Mouse (Mus musculus): ENCODE results near the gene Efcab11. TPM values are rescaled to one million over a fixed set of nuclear protein-coding genes. Genes with fewer than 3 reads are reported as not detected.

The Efcab11 gene
- polyA plus RNA-seq, 1 experiment from 2014 or later = 8.8 TPM

DNA sequence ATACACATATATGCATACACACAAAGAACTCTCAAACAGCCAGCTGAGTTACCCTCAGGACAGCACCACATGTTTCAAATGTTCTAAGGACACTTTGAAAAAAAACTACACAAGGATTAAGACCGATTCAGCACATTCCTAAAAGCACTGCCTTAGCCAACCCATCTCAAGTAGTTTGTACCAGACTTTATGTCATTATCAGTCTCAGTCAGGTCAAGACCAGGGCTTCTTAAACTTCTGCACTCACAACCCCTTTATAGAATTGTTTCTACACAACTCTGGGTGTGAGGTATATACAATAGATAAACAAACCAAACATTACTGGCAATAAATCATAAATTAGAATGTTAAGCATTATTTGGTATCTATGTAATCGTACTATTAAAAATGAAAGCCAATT is 109.4 kb downstream of the Efcab11 start:
- Histone ChIP-seq H3K4me3 (ENCODE audit: low read length) (no peak overlapping the region), H3K9me3 (replicated peaks; ENCODE audit: control insufficient read depth, low read length) (no peaks in the 10 kb centered on the region), H3K27me3 (ENCODE audit: control insufficient read depth, insufficient read depth, low read length) (no peaks in the 10 kb centered on the region), H3K4me1 (ENCODE audit: control insufficient read depth, insufficient read depth, low read length) (peaks cover 6% of the 10 kb centered on the region), H3K9ac (ENCODE audit: low read length) (no peak overlapping the region), H3K36me3 (ENCODE audit: control insufficient read depth, insufficient read depth) (no peaks in the 10 kb centered on the region), H3K4me2 (ENCODE audit: low read depth, low read length) (no peak overlapping the region), H3K27ac (ENCODE audit: low read length) (no peak overlapping the region)
- ATAC-seq (replicated peaks; ENCODE audit: extremely low read depth, insufficient read depth, low FRiP score) = no peak
- 73% methylated on average over 2 of the region's 2 CpGs for WGBS

DNA sequence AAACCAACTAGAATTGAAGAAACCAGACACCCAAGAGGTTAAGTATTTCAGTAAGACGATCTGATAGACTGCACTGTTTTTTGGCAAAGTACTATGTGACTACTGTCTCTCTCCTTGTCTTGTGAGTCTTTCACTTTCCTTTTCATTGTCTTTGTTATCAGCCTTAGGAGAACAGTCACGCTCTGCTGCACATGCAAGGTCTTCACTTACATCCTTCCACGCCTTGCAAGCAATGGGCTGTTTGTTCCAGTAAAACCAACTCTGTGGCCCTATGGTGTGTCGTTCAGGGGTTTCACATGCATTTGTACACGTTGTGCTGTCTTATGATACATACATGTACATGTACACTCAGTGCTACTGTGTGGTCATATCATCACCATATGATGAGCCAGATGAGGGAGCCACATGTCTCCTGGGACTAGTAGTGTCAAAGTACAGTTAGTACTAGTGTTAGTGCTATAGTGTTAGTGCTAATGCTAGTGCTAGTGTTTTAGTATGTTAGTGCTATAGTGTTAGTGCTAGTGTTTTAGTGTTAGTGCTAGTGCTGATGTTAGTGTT is 110.5 kb downstream of the Efcab11 start:
- Histone ChIP-seq H3K9me3 (replicated peaks; ENCODE audit: control insufficient read depth, low read length) (no peaks in the 10 kb centered on the region), H3K4me1 (ENCODE audit: control insufficient read depth, insufficient read depth, low read length) (peaks cover 6% of the 10 kb centered on the region), H3K36me3 (ENCODE audit: control insufficient read depth, insufficient read depth) (no peaks in the 10 kb centered on the region), H3K27ac (ENCODE audit: low read length) (no peak overlapping the region), H3K27me3 (ENCODE audit: control insufficient read depth, insufficient read depth, low read length) (no peaks in the 10 kb centered on the region), H3K9ac (ENCODE audit: low read length) (no peak overlapping the region), H3K4me2 (ENCODE audit: low read depth, low read length) (no peak overlapping the region), H3K4me3 (ENCODE audit: low read length) (no peak overlapping the region)
- 78% methylated on average over 5 of the region's 5 CpGs for WGBS
- ATAC-seq (replicated peaks; ENCODE audit: extremely low read depth, insufficient read depth, low FRiP score) = no peak

DNA sequence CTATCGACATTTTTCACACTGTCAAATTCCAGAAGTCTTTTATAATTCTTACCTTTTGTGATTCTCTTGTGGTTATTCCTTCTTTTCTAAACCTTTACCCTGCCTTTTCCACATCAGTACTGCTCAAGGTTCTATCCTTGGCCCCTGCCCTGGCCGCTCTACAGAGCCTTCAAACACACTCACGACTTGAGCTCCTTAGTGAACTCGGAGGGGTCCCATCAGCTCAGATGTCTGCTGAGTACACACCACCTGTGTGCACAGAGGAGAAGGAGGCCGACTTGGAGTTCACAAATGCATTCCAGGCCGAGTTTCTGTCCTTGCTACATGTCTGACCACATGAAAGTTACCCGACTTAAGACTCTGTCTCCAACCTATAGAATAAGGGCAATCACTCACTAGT is 113.2 kb downstream of the Efcab11 start:
- H3K9ac ChIP-seq (ENCODE audit: low read length) = no peak overlapping the region
- H3K9me3 ChIP-seq (replicated peaks; ENCODE audit: control insufficient read depth, low read length) = no peaks in the 10 kb centered on the region
- 80% methylated on average over 7 of the region's 7 CpGs for WGBS
- no peaks in the 10 kb centered on the region for H3K4me1 ChIP-seq (ENCODE audit: control insufficient read depth, insufficient read depth, low read length)
- H3K4me2 ChIP-seq (ENCODE audit: low read depth, low read length) = no peak overlapping the region
- no peak overlapping the region for H3K27ac ChIP-seq (ENCODE audit: low read length)
- no peak for ATAC-seq (replicated peaks; ENCODE audit: extremely low read depth, insufficient read depth, low FRiP score)
- no peaks in the 10 kb centered on the region for H3K36me3 ChIP-seq (ENCODE audit: control insufficient read depth, insufficient read depth)
- H3K4me3 ChIP-seq (ENCODE audit: low read length) = no peak overlapping the region
- no peaks in the 10 kb centered on the region for H3K27me3 ChIP-seq (ENCODE audit: control insufficient read depth, insufficient read depth, low read length)

DNA sequence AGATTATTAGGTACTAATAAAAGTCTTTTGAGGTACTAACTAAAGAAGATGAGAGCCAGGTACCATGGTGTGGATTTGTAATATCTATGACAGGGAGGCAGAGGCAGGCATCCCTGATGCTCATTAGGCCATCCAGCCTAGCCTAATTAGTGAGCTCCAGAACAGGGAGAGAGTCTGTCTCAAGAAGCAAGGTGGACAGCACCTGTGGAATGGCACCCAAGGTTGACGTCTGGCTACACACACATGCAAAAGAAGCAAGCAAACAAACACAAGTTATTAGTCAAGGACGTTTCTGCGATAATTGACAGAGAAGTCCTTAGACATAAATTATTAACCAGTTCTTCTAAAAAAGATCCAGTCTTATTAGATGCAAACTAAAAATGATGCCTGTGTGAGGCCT is 114.6 kb downstream of the Efcab11 start:
- WGBS = 92% methylated on average over 3 of the region's 3 CpGs
- H3K4me2 ChIP-seq (ENCODE audit: low read depth, low read length) = no peak overlapping the region
- ATAC-seq (replicated peaks; ENCODE audit: extremely low read depth, insufficient read depth, low FRiP score) = no peak

DNA sequence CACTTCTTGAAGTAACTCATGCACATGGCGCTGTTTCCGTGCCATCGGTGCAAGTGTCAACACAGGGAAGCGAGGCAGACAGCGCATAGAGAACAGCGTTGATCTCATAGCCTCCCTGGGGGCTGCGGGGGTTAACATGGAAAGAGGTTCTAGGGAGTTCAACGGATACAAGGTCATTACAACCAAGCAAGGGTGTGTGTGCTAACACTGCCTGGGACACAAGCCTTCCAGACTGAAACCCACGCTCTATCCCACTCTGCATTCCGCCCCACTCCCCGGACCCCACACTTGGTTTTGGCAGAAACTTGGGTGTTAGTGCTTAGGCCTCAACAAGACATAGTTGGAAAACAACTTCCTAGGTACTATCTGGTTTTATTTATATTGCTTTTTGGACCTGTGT is 116.5 kb downstream of the Efcab11 start:
- Histone ChIP-seq H3K9me3 (replicated peaks; ENCODE audit: control insufficient read depth, low read length) (no peaks in the 10 kb centered on the region), H3K27me3 (ENCODE audit: control insufficient read depth, insufficient read depth, low read length) (no peaks in the 10 kb centered on the region), H3K4me2 (ENCODE audit: low read depth, low read length) (no peak overlapping the region), H3K4me3 (ENCODE audit: low read length) (no peak overlapping the region), H3K36me3 (ENCODE audit: control insufficient read depth, insufficient read depth) (no peaks in the 10 kb centered on the region), H3K9ac (ENCODE audit: low read length) (no peak overlapping the region), H3K27ac (ENCODE audit: low read length) (no peak overlapping the region), H3K4me1 (ENCODE audit: control insufficient read depth, insufficient read depth, low read length) (no peaks in the 10 kb centered on the region)
- 86% methylated on average over 11 of the region's 11 CpGs for WGBS
- ATAC-seq (replicated peaks; ENCODE audit: extremely low read depth, insufficient read depth, low FRiP score) = no peak

More for the DNA sequence above, 114.6 kb downstream of the Efcab11 start:
- Histone ChIP-seq H3K36me3 (ENCODE audit: control insufficient read depth, insufficient read depth) (no peaks in the 10 kb centered on the region), H3K27me3 (ENCODE audit: control insufficient read depth, insufficient read depth, low read length) (no peaks in the 10 kb centered on the region), H3K9ac (ENCODE audit: low read length) (no peak overlapping the region), H3K4me3 (ENCODE audit: low read length) (no peak overlapping the region), H3K4me1 (ENCODE audit: control insufficient read depth, insufficient read depth, low read length) (no peaks in the 10 kb centered on the region), H3K27ac (ENCODE audit: low read length) (no peak overlapping the region), H3K9me3 (replicated peaks; ENCODE audit: control insufficient read depth, low read length) (no peaks in the 10 kb centered on the region)

DNA sequence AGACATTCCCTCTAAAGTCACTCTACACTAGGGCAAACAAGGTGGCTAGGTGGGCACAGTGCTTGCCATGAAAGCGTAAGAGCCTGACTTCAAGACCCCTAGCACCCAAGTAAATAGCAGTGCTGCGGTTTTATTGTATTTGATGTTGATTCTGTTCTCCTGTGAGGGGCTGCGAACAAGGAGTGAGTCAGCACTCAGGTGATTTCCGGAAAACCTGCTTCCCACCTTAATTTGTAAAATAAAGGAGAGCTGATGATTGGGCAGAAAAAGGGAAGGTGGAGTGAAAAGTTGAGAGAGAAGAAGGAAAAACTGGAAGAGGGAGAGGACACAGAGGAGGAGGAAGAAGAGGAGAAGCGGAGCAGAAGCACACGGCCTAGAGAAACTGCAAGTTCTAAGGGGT is 118.3 kb downstream of the Efcab11 start:
- no peaks in the 10 kb centered on the region for H3K4me1 ChIP-seq (ENCODE audit: control insufficient read depth, insufficient read depth, low read length)
- H3K9ac ChIP-seq (ENCODE audit: low read length) = no peak overlapping the region
- no peak overlapping the region for H3K4me3 ChIP-seq (ENCODE audit: low read length)
- no peak for ATAC-seq (replicated peaks; ENCODE audit: extremely low read depth, insufficient read depth, low FRiP score)
- no peaks in the 10 kb centered on the region for H3K36me3 ChIP-seq (ENCODE audit: control insufficient read depth, insufficient read depth)
- H3K9me3 ChIP-seq (replicated peaks; ENCODE audit: control insufficient read depth, low read length) = no peaks in the 10 kb centered on the region
- WGBS = 85% methylated on average over 6 of the region's 6 CpGs
- no peak overlapping the region for H3K4me2 ChIP-seq (ENCODE audit: low read depth, low read length)
- H3K27ac ChIP-seq (ENCODE audit: low read length) = no peak overlapping the region
- H3K27me3 ChIP-seq (ENCODE audit: control insufficient read depth, insufficient read depth, low read length) = no peaks in the 10 kb centered on the region

DNA sequence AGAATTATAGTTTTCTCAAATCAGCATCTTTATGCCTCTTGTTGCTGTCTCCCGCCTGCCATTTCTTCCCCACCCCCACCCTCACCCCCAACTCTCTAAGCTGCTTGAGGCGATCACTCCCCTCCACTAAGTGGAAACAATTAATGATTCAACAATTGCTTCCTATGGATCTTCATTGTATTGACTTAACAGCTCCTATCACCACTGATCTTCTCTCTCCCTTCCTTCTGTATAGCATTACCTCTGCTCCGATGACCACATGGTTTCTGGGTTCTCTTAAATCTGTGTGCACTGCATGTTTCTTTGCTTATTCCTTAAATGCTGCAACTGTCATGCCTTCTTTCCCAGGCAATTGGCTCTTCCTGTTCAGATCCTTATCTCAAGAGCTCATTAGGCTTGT is 120.2 kb downstream of the Efcab11 start:
- no peaks in the 10 kb centered on the region for H3K36me3 ChIP-seq (ENCODE audit: control insufficient read depth, insufficient read depth)
- no peak overlapping the region for H3K27ac ChIP-seq (ENCODE audit: low read length)
- ATAC-seq (replicated peaks; ENCODE audit: extremely low read depth, insufficient read depth, low FRiP score) = no peak
- H3K4me1 ChIP-seq (ENCODE audit: control insufficient read depth, insufficient read depth, low read length) = no peaks in the 10 kb centered on the region
- H3K9me3 ChIP-seq (replicated peaks; ENCODE audit: control insufficient read depth, low read length) = no peaks in the 10 kb centered on the region
- no peak overlapping the region for H3K4me2 ChIP-seq (ENCODE audit: low read depth, low read length)
- no peak overlapping the region for H3K9ac ChIP-seq (ENCODE audit: low read length)
- no peaks in the 10 kb centered on the region for H3K27me3 ChIP-seq (ENCODE audit: control insufficient read depth, insufficient read depth, low read length)
- H3K4me3 ChIP-seq (ENCODE audit: low read length) = no peak overlapping the region
- 90% methylated on average over 3 of the region's 3 CpGs for WGBS

DNA sequence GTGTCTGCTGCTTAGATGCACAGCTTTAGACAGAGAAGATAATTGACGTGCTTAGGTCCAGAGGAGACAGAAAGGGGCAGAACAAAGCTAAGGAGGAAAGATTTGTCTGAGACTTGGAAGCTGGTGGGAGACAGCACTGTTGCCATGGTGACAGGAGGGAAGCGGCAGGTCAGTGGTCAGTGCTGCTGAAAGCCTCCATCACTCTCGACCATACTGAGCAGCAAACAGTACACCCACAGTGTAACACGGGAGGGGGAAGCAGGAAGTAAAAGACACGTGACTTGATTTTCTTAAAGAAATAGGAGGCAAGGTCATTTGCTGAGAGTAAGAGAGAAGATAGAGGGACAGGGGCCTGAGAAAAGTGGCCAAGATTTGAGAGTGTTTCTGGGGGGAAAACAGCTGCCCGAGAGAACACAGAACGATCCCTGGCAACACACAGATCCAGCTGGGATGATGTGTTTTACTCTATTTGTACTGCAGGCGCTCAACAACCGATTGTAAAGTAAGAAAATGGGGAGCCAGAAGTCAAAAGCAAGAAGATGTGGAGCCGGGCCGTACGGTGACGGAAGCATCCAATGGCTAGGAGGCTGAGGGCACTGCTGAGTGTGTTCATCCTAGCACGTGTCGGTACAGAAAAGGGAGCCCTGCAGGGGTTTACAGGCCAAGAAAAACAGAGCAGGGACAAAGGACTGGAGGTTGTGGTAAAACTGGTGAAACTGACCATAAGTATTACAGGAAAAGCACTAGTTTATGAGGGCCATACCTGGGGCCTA is 126.3 kb downstream of the Efcab11 start:
- H3K9me3 ChIP-seq (replicated peaks; ENCODE audit: control insufficient read depth, low read length) = no peaks in the 10 kb centered on the region
- H3K4me3 ChIP-seq (ENCODE audit: low read length) = no peak overlapping the region
- no peaks in the 10 kb centered on the region for H3K4me1 ChIP-seq (ENCODE audit: control insufficient read depth, insufficient read depth, low read length)
- H3K27me3 ChIP-seq (ENCODE audit: control insufficient read depth, insufficient read depth, low read length) = no peaks in the 10 kb centered on the region
- no peak overlapping the region for H3K9ac ChIP-seq (ENCODE audit: low read length)
- no peak overlapping the region for H3K27ac ChIP-seq (ENCODE audit: low read length)
- WGBS = 63% methylated on average over 15 of the region's 15 CpGs
- no peak for ATAC-seq (replicated peaks; ENCODE audit: extremely low read depth, insufficient read depth, low FRiP score)
- H3K4me2 ChIP-seq (ENCODE audit: low read depth, low read length) = no peak overlapping the region
- no peaks in the 10 kb centered on the region for H3K36me3 ChIP-seq (ENCODE audit: control insufficient read depth, insufficient read depth)

DNA sequence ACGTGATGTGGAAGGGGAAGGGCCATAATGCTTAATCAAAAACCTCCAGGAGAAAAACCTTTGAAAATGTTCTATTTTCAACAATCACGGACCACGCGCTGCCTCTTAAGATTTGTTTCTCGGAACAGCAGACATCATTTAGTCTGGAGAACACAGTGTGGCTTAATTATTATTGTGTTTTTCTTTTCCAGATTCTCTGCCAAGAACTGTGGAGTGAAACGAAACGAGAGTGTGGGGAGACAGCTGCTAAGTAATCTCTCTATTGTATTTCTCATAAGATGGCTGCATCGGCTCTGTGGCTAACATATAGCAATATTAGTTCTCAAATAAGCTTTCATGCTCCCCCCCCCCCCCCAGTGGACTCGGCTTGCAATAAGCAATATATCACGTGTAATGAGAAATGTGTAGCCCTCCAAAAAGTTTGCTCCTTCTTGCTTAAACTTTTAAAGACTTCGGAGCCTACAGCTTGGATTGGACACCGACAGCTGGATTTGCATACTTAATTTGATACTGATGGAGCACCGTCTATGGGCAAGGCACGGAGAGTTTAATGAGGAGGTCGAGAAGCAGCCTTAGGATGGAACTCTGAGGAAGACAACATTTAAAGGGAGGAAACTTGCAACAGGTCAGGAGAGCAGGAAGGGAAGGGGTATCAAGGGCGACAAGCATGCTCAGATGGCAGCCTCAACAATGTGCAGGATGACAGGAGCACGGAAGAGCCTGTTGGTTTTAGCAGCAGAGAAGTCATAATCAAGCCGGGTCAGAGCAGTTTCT is 127.1 kb downstream of the Efcab11 start:
- H3K4me3 ChIP-seq (ENCODE audit: low read length) = no peak overlapping the region
- H3K9me3 ChIP-seq (replicated peaks; ENCODE audit: control insufficient read depth, low read length) = no peaks in the 10 kb centered on the region
- no peak overlapping the region for H3K4me2 ChIP-seq (ENCODE audit: low read depth, low read length)
- no peaks in the 10 kb centered on the region for H3K36me3 ChIP-seq (ENCODE audit: control insufficient read depth, insufficient read depth)
- no peaks in the 10 kb centered on the region for H3K4me1 ChIP-seq (ENCODE audit: control insufficient read depth, insufficient read depth, low read length)
- no peak overlapping the region for H3K9ac ChIP-seq (ENCODE audit: low read length)
- no peaks in the 10 kb centered on the region for H3K27me3 ChIP-seq (ENCODE audit: control insufficient read depth, insufficient read depth, low read length)
- ATAC-seq (replicated peaks; ENCODE audit: extremely low read depth, insufficient read depth, low FRiP score) = no peak
- WGBS = 70% methylated on average over 18 of the region's 18 CpGs
- no peak overlapping the region for H3K27ac ChIP-seq (ENCODE audit: low read length)
